Mouse (Mus musculus) stomach, embryonic 14.5 days (tissue): ENCODE data around the gene Leprot. TPM values are rescaled to one million over a fixed set of nuclear protein-coding genes. Genes with fewer than 3 reads are reported as not detected.

Source experiments
- ATAC-seq: fragments of 200-750 bp; cut with Nextera tagmentation; 2 replicates; pipeline ENCODE4 v1.8.0; 2017; ENCODE audit warnings: low read depth, moderate TSS enrichment; ENCODE audit not compliant: insufficient number of reproducible peaks, insufficient read depth, low FRiP score
- H3K27ac ChIP-seq: fragments of 300-500 bp; sonication (generic); 2 replicates; pipeline ENCODE4 v1.5.1; 2014; ENCODE audit warnings: mild to moderate bottlenecking, low read length, moderate library complexity, mixed read lengths
- H3K27me3 ChIP-seq: fragments of 300-500 bp; sonication (generic); 2 replicates; pipeline ENCODE4 v1.6.1; 2014; ENCODE audit warnings: low read length, control low read depth, mixed read lengths; ENCODE audit not compliant: control insufficient read depth, insufficient read depth
- H3K36me3 ChIP-seq: fragments of 300-500 bp; sonication (generic); 2 replicates; pipeline ENCODE4 v1.6.1; 2014; ENCODE audit warnings: mild to moderate bottlenecking, control low read depth, low read length, moderate library complexity, mixed read lengths; ENCODE audit not compliant: control insufficient read depth, insufficient read depth
- H3K4me1 ChIP-seq: fragments of 300-500 bp; sonication (generic); 2 replicates; pipeline ENCODE4 v1.6.1; 2014; ENCODE audit warnings: low read length, control low read depth, mixed read lengths; ENCODE audit not compliant: control insufficient read depth, insufficient read depth
- H3K4me2 ChIP-seq: fragments of 300-500 bp; sonication (generic); replicated peaks from 2 replicates; pipeline ENCODE4 v1.6.1; 2014; ENCODE audit warnings: low read depth, low read length, control low read depth
- H3K4me3 ChIP-seq: fragments of 300-500 bp; sonication (generic); 2 replicates; pipeline ENCODE4 v1.5.1; 2014; ENCODE audit warnings: low read depth, low read length, control low read depth
- H3K9ac ChIP-seq: fragments of 300-500 bp; sonication (generic); replicated peaks from 2 replicates; pipeline ENCODE4 v1.6.1; 2014; ENCODE audit warnings: low read depth, mild to moderate bottlenecking, control low read depth, low read length, moderate library complexity, mixed read lengths
- H3K9me3 ChIP-seq: fragments of 300-500 bp; sonication (generic); 2 replicates; pipeline ENCODE4 v1.6.1; 2016; ENCODE audit warnings: low read depth, low read length, control low read depth; ENCODE audit not compliant: control insufficient read depth
- WGBS: fragments of 180-500 bp; shearing (Covaris S2); extraction: QIAGEN DNeasy Blood & Tissue Kit; methylation state at CpG from one replicate; pipeline ENCODE4 v1.1.7; 2014; 5-methylcytosine and 5-hydroxymethylcytosine counted together
- polyA plus RNA-seq: library from polyadenylated mRNA; unstranded; fragments of >200 nt; fragmentation: Nextera tagmentation; extraction: Ambion mirVana; gene quantifications from 2 replicates; pipeline ENCODE4 v1.2.1, GENCODE M21; 2014

The Leprot gene
- 90.1 and 92.3 TPM in 2 replicates for polyA plus RNA-seq

DNA sequence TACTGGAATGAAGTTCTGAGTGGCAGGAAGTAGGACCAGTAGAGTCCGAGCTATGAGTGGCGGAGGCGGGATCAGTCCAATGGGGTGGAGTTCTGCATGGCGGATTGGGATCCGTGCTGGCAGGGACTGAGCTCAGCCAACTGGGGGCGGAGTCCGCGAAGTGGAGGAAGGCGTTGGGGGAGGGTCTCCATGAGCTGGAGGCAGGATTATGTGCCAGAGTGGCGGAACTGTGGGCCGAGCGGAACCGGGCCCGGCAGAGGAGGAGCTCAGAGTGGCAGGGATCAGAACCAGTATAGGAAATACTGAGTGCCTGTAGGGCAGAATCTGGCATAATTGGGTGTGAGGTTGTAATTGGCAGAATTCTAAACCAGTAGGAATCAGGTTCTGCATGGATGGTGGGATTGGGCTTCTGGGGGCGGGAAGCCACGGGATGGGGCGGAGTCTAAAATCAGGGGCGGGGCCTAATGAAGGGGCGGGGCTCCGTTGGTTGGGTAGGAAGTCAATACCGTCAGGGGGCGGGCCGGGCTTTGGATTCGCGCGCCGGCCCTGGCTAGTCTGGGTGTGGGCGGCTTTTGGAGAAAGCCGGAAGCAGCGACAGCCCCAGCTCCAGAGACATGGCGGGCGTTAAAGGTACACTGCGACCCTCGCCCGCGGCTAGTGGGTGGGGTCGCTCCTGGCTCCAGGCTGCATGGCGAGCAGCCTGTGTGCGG is at the start of gene Leprot:
Leprot (plus strand) TSS at position 523 of the 710 bp plus-strand sequence.
- ATAC-seq = peak; percentile 97
- Histone ChIP-seq H3K4me2 (peak within 1 kb of the TSS; percentile 66), H3K36me3 (no peaks in the 10 kb centered on the region), H3K4me3 (peak within 1 kb of the TSS; percentile 83), H3K27ac (peak within 1 kb of the TSS; percentile 89), H3K27me3 (no peaks in the 10 kb centered on the region), H3K4me1 (peaks cover 9% of the 10 kb centered on the region), H3K9me3 (no peaks in the 10 kb centered on the region), H3K9ac (peak within 1 kb of the TSS; percentile 89)
- under 1% methylated on average over 39 of the region's 39 CpGs for WGBS

DNA sequence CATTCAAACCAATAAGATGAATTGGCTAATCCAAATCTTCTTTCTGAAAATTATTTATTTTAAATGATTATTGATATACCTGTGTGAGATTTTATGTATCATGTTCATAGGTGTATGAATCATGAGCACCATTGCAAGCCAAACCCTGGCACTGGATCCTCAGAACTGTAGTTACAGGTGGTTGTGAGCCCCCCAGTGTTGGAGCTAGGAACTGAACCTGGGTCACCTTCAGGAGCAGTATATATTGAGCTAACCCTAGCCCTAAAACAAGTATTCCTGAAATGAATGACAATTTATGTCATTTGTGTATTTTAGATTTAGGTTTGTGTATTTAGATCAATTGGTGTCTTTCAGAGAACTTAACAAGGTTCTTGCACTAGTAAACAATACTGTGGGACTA is 45.8 kb upstream of the Leprot start:
- Histone ChIP-seq H3K27me3 (no peaks in the 10 kb centered on the region), H3K9me3 (no peaks in the 10 kb centered on the region), H3K4me2 (no peak overlapping the region), H3K27ac (no peak overlapping the region), H3K36me3 (no peaks in the 10 kb centered on the region), H3K4me1 (no peaks in the 10 kb centered on the region), H3K4me3 (no peak overlapping the region), H3K9ac (no peak overlapping the region)
- no peak for ATAC-seq

DNA sequence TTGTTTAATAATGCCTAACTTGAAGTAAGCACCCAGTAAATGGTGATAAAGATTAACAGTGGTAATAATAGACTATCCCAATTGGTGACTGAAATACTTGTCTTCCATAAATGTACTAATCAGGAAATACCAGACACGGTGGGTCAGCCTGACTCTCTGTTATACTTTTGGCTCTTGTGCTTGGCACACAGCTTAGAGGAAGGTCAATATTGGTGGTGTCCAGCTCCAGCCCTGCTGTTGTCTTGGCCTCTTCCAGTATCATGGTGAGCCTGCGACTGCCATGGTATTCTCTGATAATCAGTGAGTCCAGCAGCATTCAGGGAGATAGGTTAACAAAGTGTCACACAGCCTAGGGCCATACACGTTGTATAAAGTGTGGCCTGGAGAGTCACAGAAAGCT is 43.9 kb upstream of the Leprot start:
- WGBS = 81% methylated on average over 3 of the region's 3 CpGs
- H3K9me3 ChIP-seq = no peaks in the 10 kb centered on the region
- H3K27ac ChIP-seq = no peak overlapping the region
- no peak overlapping the region for H3K9ac ChIP-seq
- ATAC-seq = no peak
- no peaks in the 10 kb centered on the region for H3K27me3 ChIP-seq
- H3K4me1 ChIP-seq = no peaks in the 10 kb centered on the region
- no peak overlapping the region for H3K4me2 ChIP-seq
- no peaks in the 10 kb centered on the region for H3K36me3 ChIP-seq
- H3K4me3 ChIP-seq = no peak overlapping the region

DNA sequence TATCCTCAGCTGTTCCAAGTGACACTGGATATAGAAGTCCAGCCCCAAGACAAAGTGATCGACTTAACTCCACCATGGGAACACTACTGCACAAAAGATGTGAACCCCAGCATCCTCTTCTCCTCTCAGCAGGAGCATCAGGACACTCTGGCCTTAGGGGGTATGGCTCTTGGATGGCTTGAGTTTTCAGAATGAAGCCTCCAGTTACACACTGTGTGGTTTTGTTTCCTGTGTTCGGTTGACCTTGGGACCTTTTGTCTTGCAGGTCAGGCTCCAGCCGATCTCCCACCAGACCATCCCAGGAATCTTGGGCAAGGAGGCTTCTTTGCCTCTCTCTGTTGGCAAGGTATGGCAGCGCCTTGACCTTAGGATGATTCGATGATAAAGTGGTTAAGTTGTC is 31.0 kb upstream of the Leprot start:
- Histone ChIP-seq H3K9me3 (no peaks in the 10 kb centered on the region), H3K27ac (no peak overlapping the region), H3K27me3 (no peaks in the 10 kb centered on the region), H3K9ac (no peak overlapping the region), H3K4me3 (no peak overlapping the region), H3K4me2 (no peak overlapping the region), H3K36me3 (no peaks in the 10 kb centered on the region), H3K4me1 (no peaks in the 10 kb centered on the region)
- ATAC-seq = no peak
- WGBS = 85% methylated on average over 5 of the region's 5 CpGs

DNA sequence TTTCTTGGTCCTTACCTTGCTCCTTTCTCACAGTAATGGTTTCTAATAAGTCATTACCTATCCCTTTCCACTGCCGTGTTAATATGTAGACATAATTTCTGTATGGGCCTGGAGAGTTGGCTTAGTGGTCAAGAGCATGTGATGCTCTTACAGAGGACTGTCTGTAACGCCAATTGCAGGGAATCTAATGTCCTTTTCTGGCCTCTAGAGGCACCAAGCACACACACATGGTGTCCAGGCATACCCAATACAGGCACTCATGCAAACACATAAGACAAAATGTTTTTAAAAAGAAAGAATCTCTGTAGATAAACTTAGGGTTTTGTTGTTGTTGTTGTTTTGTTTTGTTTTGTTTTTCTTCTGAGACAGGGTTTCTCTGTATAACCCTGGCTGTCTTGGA is 29.8 kb upstream of the Leprot start:
- no peak for ATAC-seq
- no peak overlapping the region for H3K4me2 ChIP-seq
- no peak overlapping the region for H3K4me3 ChIP-seq
- 66% methylated on average over 2 of the region's 2 CpGs for WGBS
- no peaks in the 10 kb centered on the region for H3K9me3 ChIP-seq
- H3K36me3 ChIP-seq = no peaks in the 10 kb centered on the region
- no peaks in the 10 kb centered on the region for H3K27me3 ChIP-seq
- no peak overlapping the region for H3K27ac ChIP-seq
- no peak overlapping the region for H3K9ac ChIP-seq
- no peaks in the 10 kb centered on the region for H3K4me1 ChIP-seq

DNA sequence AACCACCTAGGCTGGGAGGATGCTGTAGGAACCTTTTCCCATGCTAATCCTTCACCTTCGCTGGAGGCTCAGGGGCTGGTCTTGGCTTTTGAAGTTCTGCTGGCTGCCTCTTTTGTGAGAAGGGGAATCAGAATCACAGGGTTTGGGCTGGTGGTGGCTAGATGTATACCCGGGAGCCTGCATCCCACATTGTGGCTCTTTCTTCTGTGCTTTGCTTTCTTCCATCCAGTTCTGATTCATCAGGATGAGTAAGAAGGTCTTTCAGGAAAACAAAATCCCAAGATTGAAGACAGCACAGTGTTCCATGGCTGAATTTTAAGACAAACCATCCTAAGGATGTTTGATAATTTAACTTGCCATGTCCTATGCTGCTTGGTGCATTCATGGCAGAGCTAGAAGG is 27.3 kb upstream of the Leprot start:
- Histone ChIP-seq H3K9ac (no peak overlapping the region), H3K9me3 (no peaks in the 10 kb centered on the region), H3K4me3 (no peak overlapping the region), H3K36me3 (no peaks in the 10 kb centered on the region), H3K27ac (no peak overlapping the region), H3K4me2 (no peak overlapping the region), H3K27me3 (no peaks in the 10 kb centered on the region), H3K4me1 (no peaks in the 10 kb centered on the region)
- no peak for ATAC-seq
- 60% methylated on average over 2 of the region's 2 CpGs for WGBS

DNA sequence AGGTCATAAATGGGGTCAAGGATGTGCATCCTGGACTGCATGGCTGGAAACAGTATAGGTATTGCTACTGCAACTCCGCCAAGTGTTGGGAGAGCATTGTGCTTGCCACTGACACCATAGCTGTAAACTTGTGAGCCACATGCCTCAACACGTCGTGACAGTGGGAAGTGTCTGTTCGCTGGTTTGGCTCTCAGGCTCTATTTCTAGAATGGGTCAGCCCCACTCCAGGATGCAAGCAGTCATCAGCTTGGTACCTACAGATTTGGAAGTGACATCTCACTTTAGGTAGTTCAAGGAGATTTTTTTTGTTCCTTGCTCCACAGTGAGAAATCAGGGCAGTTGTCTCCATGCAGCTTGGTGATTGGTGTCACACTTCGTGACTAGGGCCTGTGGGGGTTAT is 26.3 kb upstream of the Leprot start:
- Histone ChIP-seq H3K9ac (no peak overlapping the region), H3K9me3 (no peaks in the 10 kb centered on the region), H3K27ac (no peak overlapping the region), H3K4me3 (no peak overlapping the region), H3K36me3 (no peaks in the 10 kb centered on the region), H3K4me1 (no peaks in the 10 kb centered on the region), H3K4me2 (no peak overlapping the region), H3K27me3 (no peaks in the 10 kb centered on the region)
- WGBS = 84% methylated on average over 5 of the region's 5 CpGs
- ATAC-seq = no peak

DNA sequence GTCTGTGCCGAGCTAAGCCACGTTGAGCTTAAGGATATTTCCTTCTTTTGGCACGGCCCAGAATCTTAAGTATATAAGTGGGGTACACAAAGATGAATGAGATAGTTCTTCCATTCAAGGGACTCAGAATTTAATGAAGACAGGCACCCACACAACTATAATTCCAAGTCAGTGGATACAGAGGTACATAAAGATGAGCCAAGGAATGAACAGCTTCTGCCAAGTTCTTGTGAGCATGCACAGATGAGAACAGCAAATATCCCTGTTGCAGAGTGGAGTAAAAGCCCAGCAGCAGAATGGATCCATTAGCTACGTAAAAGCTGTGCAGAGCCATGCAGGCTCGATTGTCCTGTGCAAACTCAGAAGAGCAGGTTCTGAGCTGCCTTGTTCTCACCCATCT is 22.2 kb upstream of the Leprot start:
- Histone ChIP-seq H3K9me3 (no peaks in the 10 kb centered on the region), H3K27me3 (no peaks in the 10 kb centered on the region), H3K27ac (no peak overlapping the region), H3K4me2 (no peak overlapping the region), H3K9ac (no peak overlapping the region), H3K4me1 (no peaks in the 10 kb centered on the region), H3K36me3 (no peaks in the 10 kb centered on the region), H3K4me3 (no peak overlapping the region)
- no peak for ATAC-seq
- WGBS = 81% methylated on average over 5 of the region's 5 CpGs

DNA sequence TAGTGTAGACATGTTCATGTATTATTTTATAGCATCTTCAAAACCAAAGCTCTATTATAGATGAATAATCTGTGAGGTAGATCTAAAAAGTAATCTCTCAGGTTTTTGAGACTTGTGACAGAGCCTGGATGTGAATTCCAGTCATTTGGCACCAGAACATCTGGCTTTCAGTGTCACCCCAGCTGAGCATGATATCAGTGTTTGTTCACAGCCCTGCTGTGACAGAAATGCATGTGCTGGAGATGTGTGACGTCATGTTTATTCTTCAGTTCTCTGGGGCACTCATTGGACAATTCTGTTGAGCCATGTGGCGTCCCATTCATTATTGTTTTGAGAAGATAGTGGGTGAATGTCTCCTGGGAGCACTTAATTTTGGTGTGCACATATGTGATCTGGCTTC is 11.9 kb upstream of the Leprot start:
- Histone ChIP-seq H3K4me1 (no peaks in the 10 kb centered on the region), H3K9me3 (no peaks in the 10 kb centered on the region), H3K27me3 (no peaks in the 10 kb centered on the region), H3K4me2 (no peak overlapping the region), H3K27ac (no peak overlapping the region), H3K4me3 (no peak overlapping the region), H3K36me3 (no peaks in the 10 kb centered on the region), H3K9ac (no peak overlapping the region)
- ATAC-seq = no peak
- 56% methylated on average over 2 of the region's 2 CpGs for WGBS
